Mouse (Mus musculus) liver, postnatal 0 days (tissue): ENCODE measurements around the gene Pskh1.

Experiments
- CTCF ChIP-seq: sonication (generic); IDR thresholded peaks from 2 replicates; pipeline ENCODE4 v1.5.1; 2016; ENCODE audit warnings: antibody characterized with exemption, low read depth
- EP300 ChIP-seq: IDR thresholded peaks from 2 replicates; pipeline ENCODE4 v1.6.1; 2016; ENCODE audit warnings: antibody characterized with exemption, low read depth, mild to moderate bottlenecking

GRCm38 (mm10) chr8:105971019-105971720 lies 70.9 kb downstream of the Pskh1 start:
- TF ChIP-seq CTCF (no peak), EP300 (no peak)
